Mouse (Mus musculus) CD4-positive naive resting alpha-beta T cell, adult 57 days (primary cell): Measurements from ENCODE around the gene Gm10272. TPM values are rescaled to one million over a fixed set of nuclear protein-coding genes. Genes with fewer than 3 reads are reported as not detected.

Experiments
- total RNA-seq: library from RNA; stranded (reverse); gene quantifications from one replicate; pipeline ENCODE4 v1.2.4, GENCODE M21; 2023

Gm10272 gene
- not detected for total RNA-seq

DNA sequence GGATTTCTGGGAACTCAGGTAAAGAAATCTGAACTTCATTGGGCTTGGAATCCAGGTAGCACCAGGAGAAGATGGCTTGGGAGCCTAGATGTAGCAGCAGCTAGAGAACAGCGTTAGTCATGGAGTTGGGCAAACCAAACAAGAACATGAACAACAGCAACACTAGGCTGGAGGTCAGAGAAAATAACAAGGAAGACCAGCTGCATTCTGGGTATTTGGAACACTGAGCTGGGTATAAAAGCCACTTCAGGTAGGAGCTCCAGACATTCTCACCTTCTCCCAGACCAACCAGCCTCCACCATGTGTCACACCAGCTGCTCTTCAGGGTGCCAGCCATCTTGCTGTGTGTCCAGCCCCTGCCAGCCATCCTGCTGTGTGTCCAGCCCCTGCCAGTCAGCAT lies at the start of gene Gm10272:
Gene Gm10272 (plus strand): TSS at position 301 of the 400 bp plus-strand sequence.

DNA sequence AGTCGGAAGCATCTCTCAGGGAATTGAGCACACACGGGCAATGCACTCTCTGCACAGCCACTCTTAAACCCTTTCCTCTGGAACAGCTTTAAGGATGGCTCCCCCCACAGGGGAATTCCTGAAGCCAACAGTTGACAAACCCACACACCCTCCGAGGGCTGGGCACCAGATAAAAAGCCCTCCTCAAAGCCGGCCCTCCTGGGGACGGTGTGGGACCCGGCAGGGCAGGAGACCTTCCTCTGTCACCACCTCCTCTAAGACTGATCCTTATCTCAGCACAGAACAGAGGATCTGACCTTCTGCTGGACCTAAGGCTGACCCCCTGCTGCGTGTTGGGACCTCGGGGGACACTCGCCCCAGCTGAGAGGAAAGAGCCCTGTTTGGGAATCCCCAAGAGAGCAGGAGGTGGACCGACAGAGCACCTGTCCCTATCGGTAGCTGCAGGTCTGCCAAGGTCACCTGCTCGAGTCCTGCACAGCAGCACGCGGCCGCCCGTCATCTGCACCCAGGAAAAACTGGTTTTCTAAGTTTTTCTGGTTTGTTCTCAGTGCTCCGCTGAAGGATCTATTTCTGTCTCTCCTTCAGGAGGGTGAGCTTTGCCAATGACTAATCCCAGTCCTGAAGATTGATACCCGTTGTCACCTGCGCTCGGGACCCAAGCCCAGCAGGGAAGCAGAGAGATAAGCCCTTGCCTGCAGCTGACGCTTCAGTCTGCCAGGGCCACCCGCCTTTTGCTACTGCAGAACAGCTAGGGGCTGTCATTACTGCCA lies 20.3 kb upstream of the Gm10272 start, which contains the start of gene Tspear:
Gene Tspear (plus strand): TSS at position 675 of the 770 bp plus-strand sequence.

DNA sequence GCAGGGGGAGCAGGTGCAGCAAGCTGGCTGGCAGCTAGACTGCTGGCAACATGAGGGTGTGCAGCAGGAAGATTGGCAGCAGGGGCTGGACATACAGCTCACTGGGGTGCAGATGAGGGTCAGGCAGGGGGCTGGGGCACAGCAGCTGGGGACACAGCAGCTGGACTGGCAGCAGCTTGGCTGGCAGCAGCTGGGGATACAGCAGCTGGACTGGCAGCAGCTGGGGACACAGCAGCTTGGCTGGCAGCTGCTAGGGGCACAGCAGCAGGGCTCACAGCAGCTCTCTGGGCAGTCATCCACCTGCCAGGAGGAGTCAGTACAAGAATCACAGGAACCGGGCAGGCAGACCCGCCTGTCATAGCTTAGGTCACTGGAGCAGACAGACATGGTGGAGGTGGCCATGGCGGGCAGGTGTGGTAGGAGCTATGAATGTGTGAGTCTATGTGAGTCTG lies 16.0 kb upstream of the Gm10272 start, which contains the start of gene Gm19402:
Gene Gm19402 (minus strand): TSS at position 402 of the 452 bp plus-strand sequence.

DNA sequence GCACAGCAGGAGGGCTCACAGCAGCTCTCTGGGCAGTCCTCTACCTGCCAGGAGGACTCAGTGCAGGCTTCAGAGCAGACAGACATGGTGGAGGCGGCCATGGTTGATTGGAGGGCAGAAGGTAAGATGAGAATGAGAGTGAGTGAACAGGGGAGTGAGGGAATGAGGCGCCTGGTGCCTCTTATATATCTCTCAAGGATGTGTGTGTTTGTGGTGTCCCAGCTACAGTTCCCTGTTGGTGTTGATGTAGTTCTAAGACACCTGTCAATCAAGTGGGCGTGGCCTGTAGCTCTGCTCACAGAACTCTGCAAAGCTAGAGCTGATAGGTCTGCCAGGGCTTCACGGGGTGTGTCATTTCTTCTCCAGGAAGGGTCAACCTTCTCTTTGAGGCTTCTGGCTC lies 9.3 kb upstream of the Gm10272 start, which contains the start of gene Gm9508:
Gene Gm9508 (minus strand): TSS at position 101 of the 400 bp plus-strand sequence.

DNA sequence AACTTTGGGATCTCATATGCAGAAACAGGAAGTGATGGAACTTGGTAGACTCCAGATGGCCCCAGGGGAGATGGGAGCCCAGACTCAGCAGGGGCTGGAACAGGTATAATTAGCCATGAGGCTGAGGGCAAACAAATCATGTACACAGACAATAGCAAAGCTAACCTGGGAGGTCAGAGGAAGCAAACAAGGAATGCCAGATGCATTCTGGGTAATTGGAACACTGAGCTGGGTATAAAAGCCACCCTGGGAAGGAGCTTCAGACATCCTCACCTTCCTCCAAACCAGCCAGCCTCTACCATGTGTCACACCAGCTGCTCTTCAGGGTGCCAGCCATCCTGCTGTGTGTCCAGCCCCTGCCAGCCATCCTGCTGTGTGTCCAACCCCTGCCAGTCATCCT lies 4.7 kb downstream of the Gm10272 start, which contains the start of gene Gm10024:
Gene Gm10024 (plus strand): TSS at position 301 of the 400 bp plus-strand sequence.

DNA sequence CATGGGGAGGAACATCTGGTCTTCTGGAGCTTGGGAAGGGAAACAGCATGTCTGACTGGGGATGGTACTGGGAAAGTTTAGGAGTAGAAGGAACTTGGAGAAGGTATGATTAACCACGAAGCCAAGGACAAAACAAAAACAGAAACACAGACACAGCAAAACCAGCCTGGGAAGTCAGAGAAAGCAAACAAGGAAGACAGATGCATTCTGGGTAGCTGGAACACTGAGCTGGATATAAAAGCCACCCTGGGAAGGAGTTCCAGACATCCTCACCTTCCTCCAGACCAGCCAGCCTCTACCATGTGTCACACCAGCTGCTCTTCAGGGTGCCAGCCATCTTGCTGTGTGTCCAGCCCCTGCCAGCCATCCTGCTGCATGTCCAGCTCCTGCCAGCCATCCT lies 9.1 kb downstream of the Gm10272 start, which contains the start of gene Gm10142:
Gene Gm10142 (plus strand): TSS at position 301 of the 400 bp plus-strand sequence.

DNA sequence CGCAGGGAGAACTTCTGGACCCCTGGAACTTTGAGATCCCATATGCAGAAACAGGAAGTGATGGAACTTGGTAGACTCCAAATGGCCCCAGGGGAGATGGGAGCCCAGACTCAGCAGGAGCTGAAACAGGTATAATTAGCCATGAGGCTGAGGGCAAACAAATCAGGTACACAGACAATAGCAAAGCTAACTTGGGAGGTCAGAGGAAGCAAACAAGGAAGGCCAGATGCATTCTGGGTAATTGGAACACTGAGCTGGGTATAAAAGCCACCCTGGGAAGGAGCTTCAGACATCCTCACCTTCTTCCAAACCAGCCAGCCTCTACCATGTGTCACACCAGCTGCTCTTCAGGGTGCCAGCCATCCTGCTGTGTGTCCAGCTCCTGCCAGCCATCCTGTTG lies 13.9 kb downstream of the Gm10272 start, which contains the start of gene Krtap12-1:
Gene Krtap12-1 (plus strand): TSS at position 301 of the 400 bp plus-strand sequence.

DNA sequence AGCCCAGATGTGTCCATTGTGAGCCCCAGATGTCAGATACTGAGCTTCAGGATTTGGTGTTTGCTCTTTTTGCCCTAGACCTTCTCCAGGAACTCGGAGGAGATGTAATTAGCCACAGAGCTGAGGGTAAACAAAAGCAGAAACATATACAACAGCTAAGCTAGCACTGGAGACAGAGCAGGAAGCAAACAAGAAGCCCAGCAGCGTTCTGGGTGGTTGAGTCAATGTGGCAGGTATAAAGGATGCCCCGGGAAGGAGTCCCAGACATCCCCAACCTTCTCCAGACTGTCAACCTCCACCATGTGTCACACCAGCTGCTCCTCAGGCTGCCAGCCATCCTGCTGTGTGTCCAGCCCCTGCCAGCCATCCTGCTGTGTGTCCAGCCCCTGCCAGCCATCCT lies 19.8 kb downstream of the Gm10272 start, which contains the start of gene Gm10100:
Gene Gm10100 (plus strand): TSS at position 301 of the 400 bp plus-strand sequence.

DNA sequence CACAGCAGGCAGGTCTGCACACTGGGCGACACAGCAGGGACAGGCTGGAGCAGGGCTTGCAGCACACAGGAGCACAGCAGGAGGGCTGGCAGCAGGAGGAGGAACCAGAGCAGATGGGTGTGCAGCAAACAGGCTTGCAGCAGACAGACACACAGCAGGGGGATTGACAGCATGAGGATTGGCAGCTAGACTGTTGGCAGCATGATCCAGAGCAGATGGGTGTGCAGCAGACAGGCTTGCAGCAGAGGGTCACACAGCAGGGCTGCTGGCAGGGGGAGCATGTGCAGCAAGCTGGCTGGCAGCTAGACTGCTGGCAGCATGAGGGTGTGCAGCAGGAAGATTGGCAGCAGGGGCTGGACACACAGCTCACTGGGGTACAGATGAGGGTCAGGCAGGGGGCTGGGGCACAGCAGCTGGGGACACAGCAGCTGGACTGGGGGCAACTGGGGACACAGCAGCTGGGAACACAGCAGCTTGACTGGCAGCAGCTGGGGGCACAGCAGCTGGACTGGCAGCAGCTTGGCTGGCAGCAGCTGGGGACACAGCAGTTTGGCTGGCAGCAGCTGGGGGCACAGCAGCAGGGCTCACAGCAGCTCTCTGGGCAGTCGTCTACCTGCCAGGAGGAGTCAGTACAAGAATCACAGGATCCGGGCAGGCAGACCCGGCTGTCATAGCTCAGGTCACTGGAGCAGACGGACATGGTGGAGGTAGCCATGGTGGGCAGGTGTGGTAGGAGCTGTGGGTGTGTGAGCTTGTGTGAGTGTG lies 35.7 kb downstream of the Gm10272 start, which contains the start of gene Gm18596:
Gene Gm18596 (minus strand): TSS at position 715 of the 765 bp plus-strand sequence.

DNA sequence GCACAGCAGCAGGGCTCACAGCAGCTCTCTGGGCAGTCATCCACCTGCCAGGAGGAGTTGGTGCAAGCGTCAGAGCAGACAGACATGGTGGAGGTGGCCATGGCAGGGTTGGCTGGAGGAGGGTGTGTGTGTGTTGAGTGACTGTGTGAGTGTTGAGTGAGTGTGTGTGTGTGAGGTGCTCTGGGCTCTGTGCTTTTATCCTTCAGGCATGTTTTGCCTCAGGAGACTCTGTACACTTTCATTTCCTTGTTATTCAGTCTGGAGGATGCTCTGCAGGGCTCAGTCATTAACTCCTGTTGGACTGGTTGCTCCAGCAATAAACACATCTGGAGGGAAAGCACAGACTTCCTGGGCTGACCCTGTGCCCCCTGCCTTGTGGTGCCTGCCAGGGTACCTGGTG lies 44.8 kb downstream of the Gm10272 start, which contains the start of gene Gm9736:
Gene Gm9736 (minus strand): TSS at position 101 of the 400 bp plus-strand sequence.

Other genes starting within 250 kb of the Gm10272 start
- 23.2 TPM for gene Fam207a, start 190.8 kb upstream of the Gm10272 start, total RNA-seq
- gene Itgb2, start 176.4 kb upstream of the Gm10272 start, total RNA-seq = 254 TPM
- 109 TPM for gene Pttg1ip, start 124.9 kb upstream of the Gm10272 start, total RNA-seq
- 61.4 TPM for gene Sumo3, start 100.5 kb upstream of the Gm10272 start, total RNA-seq
- not detected for gene Gm49325, start 100.4 kb upstream of the Gm10272 start, total RNA-seq
- gene Ube2g2, start 84.4 kb upstream of the Gm10272 start, total RNA-seq = 36.8 TPM
- 0.44 TPM for gene Tspear, start 20.1 kb upstream of the Gm10272 start, total RNA-seq
- not detected for gene Gm19402, start 15.9 kb upstream of the Gm10272 start, total RNA-seq
- gene Gm9508, start 9.4 kb upstream of the Gm10272 start, total RNA-seq = not detected
- gene Gm10024, start 4.8 kb downstream of the Gm10272 start, total RNA-seq = not detected
- gene Gm10142, start 9.2 kb downstream of the Gm10272 start, total RNA-seq = not detected
- not detected for gene Krtap12-1, start 14.0 kb downstream of the Gm10272 start, total RNA-seq
- not detected for gene Gm10100, start 19.9 kb downstream of the Gm10272 start, total RNA-seq
- not detected for gene Gm18596, start 36.0 kb downstream of the Gm10272 start, total RNA-seq
- gene Gm9736, start 44.7 kb downstream of the Gm10272 start, total RNA-seq = not detected
- gene Gm3233, start 53.1 kb downstream of the Gm10272 start, total RNA-seq = not detected
- gene Gm3238, start 64.7 kb downstream of the Gm10272 start, total RNA-seq = not detected
- gene Gm7138, start 70.3 kb downstream of the Gm10272 start, total RNA-seq = not detected
- not detected for gene Gm3250, start 75.9 kb downstream of the Gm10272 start, total RNA-seq
- gene Gm7137, start 81.6 kb downstream of the Gm10272 start, total RNA-seq = not detected
- not detected for gene Gm9639, start 88.5 kb downstream of the Gm10272 start, total RNA-seq
- not detected for gene Gm19668, start 92.5 kb downstream of the Gm10272 start, total RNA-seq
- not detected for gene Gm9507, start 105.2 kb downstream of the Gm10272 start, total RNA-seq
- not detected for gene Gm2696, start 108.1 kb downstream of the Gm10272 start, total RNA-seq
- gene Krtap10-4, start 120.5 kb downstream of the Gm10272 start, total RNA-seq = not detected
- gene Krtap10-10, start 129.3 kb downstream of the Gm10272 start, total RNA-seq = not detected
- gene Gm36176, start 140.2 kb downstream of the Gm10272 start, total RNA-seq = not detected
- gene Gm10318, start 146.2 kb downstream of the Gm10272 start, total RNA-seq = not detected
- not detected for gene Gm3285, start 155.3 kb downstream of the Gm10272 start, total RNA-seq
- gene Lrrc3, start 195.9 kb downstream of the Gm10272 start, total RNA-seq = not detected